Mouse (Mus musculus) heart, adult 8-10 months (tissue): ENCODE measurements around the gene Mgat5. TPM values are rescaled to one million over a fixed set of nuclear protein-coding genes. Genes with fewer than 3 reads are reported as not detected.
A peak's percentile ranks its signal among the peaks of the same experiment; 100 is the strongest.

Experiments
- DNase-seq: peaks from one replicate; pipeline ENCODE4 v3.0.0; 2022; ENCODE audit warnings: low spot score
- total RNA-seq, 4 experiments: library from RNA; stranded (reverse); gene quantifications; 2 replicates each; pipeline ENCODE4 v1.2.4; 2022

Gene Mgat5
- total RNA-seq, 4 experiments from 2014 or later, result 11.8 to 15.5 (median 15.1) TPM

DNA sequence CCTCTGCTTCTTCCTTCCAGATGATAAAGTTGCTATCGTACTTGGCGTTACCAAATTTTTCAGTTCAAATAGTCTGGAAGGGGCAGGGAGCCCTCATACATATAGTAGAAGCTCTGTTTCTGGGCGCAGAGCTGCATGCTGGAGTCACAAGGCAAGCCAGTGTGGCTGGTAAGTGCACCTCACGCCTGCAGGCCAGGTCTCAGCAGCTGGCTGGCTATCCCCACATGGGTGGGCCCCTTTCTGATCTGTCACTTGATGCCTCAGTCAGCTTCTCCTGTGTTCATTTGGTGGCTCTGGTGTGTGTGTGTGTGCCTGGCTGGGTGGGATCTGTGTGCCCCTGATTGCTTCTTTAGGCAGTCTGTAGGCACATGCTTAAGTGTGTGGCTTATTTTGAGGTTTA, 12.8 kb downstream of the Mgat5 start:
- no peak for DNase-seq

DNA sequence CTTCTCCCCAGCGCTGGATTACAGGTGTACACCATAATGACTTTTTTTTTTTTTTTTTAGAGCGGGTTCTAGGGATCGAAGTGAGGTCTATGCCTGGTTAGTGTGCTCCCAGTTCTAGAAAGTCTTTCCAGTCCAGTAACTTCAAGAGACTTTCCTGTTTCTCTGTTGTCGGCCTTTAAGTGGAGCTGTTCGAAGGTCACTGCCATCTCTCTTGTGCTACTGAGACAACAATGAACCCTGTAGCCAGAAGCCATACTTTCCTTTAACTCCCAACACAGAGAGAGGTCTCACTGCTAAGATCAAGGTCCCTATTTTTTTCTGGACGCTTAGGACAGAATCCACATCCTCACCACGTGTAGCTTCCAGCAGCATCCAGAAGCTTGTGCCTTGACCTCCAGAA, 13.4 kb downstream of the Mgat5 start:
- no peak for DNase-seq

DNA sequence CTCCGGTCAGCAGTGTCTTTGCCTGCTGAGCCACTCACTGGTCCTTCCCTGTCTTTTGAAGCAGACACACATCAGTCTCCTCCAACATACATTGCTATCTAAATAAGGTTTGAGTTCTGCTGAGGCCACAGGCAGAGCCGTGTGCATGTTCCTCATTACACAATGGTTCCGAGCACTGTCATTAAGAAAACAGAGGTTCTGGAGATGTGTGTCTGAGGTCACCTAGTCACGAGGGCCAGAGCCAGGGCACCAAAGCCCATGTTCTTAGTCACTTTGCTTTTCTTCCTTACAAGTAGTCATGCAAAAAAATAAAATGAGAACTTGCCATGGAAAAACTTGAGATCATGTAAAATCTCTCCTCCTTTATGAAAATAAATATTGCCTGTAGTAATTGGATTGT, 14.3 kb downstream of the Mgat5 start:
- no peak for DNase-seq

DNA sequence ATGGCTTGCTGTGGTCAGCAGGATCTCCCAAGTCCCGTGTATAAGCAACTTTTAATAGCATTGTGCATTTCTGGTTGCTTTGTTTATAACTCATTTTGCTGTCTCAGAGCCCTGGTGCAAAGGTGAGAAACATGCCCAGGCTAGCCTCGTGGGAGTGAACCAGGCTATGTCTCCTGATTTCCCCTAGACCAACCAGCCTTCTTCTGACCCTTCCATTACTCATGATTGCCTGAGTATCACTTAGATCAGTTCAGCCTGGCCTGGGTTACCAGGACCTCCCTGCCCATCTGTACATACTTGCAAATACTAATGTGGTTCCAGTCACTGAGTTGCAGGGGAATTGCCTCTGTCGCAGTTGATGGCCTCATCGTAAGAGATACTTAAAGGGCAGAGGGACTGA, 14.8 kb downstream of the Mgat5 start:
- DNase-seq, result no peak

DNA sequence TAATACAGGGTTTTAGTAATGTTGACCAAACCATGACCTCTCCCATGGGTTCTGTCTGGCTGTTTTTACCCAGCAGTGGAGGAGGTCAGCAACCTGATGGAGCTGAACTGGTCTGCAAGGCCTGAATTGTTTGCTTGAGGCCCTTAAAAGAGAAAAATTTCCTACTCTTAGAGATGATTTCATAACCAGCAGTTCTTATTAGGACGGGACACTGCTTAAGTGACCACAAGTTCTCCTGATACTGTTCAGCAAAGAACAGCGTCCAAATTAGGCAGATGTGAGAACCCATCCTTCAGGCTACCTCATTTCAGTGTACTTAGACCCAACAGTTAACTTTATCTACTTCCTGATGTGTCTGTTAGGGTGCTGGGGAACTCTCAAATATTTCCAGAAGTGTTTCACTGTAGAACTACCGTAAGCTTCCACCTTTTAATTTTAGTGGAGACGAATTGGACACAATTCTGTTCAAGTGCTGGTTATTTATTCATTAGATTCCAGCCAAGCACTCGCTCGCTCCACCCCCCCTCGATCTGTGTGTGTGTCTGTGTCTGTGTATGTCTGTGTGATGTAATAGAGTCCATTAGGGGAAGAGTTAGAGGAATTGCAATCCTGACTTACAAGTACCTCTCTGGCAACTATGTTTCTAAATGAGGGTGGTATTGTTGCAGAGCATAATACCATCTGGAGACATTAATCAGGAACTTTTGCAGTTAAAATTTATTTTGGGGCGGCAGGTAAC, 17.4 kb downstream of the Mgat5 start:
- DNase-seq, result no peak

DNA sequence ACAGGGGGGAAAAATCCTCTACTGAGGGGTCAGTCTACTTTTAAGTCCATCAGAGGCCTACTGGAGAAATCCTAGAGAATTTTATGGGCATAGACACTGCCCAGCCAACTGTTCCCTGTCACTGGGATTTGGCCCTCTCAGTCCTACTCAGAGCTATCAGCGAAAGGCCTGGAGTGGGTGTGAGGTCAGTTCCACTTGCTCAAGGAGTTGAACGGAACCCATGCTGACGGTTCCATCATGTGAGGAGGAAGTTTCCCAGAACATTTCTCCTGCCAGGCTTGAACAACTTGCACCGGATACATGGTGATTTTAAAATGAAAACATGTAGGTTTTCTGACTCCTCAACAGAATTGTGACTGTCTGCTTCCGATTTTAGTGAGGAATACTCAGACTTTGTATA, 20.2 kb downstream of the Mgat5 start:
- DNase-seq, result no peak

DNA sequence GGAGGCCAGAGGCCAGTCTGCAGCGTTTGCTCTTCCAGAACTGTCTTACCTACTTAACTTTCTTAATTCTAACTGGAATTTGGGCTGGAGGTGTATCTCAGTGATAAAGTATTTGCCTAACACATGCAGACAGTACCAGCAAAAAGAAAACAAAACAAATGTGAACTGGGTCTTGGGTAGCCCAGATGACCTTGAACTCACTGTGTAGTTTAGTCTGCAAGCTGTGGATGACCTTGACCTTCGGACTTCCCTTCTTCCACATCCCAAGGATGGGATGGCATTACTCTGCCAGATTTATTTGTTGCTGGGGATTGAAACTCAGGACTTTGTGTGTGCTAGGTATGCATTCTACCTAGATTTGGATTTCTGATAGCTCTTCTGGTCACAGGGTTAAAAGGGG, 24.2 kb downstream of the Mgat5 start:
- DNase-seq, result no peak

DNA sequence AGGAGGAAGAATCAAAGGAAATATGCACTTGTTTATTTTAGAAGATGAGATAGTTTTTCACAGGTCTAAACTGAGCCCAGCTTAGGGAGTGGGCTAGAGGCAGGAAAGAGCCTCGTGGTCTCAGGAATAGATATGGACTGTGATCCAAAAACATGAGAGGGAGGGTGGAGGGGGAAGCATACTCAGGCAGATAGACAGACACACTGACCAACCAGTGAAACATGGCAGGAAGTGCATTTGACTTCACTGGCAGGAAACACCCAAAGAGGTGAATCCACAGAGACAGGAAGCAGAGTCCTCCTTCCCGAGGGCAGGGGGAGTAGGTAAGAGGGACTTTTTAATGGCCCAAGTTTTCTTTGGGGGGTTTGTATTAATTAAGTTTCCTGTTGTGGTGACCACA, 25.7 kb downstream of the Mgat5 start:
- no peak for DNase-seq

DNA sequence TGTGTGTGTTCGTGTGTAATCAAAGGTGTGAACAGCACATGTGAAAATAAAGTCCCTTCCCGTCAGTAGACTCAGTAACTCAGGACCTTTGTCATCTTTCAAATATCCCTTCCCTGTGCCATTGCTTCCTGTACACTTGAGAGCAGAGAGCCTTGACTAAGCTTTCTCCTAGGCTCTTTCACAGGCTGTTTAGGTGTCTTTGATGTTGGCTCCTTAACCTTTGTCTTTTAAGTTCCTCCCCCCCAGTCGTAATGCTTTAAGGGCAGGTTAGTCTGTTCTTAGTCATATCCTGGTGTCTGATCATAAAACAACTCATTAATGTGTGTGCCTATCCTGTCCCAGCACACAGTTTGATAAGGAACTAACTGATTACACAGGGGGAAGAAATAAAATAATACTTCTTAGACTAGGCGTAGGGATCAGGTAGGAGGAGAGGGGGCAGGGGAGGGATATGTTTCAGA, 28.4 kb downstream of the Mgat5 start:
- DNase-seq, result no peak

DNA sequence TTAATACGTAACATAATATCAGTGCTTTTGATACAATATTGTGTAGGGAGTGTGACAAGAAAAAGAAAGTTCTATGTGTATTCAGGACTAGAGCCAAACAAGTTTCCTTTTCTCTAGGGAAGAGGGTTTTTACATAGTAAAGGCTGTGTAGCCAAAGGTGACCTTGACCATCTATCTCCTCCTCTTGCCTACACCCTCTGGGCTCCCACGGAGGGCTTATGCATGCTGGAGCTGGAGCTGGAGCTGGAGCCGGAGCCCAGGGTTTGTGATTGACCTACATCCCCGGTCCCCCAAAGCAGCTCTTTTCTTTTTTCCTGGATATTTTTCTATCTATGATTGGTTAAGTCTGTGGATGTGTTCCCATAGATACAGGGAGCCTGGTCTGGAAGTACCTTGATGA, 30.3 kb downstream of the Mgat5 start:
- no peak for DNase-seq

DNA sequence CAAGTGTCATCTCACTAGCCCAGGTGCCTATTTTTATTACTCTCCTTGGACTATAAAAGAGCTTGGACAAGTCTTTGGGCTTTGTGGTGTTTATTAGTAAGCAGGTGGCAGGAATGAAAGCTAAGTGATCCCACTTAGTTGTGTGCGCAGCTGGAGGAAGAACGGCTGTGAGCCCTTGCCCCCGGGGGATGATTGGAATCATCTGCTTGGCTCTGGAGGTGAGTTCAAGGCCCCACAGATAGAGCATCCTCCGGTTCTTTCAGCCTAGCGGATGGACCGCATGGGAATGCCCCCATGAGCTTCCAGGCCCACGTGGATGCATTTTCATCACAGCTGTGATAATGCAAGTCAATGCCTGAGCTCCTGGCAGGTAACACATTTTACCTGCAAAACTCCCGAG, 31.6 kb downstream of the Mgat5 start:
- no peak for DNase-seq

DNA sequence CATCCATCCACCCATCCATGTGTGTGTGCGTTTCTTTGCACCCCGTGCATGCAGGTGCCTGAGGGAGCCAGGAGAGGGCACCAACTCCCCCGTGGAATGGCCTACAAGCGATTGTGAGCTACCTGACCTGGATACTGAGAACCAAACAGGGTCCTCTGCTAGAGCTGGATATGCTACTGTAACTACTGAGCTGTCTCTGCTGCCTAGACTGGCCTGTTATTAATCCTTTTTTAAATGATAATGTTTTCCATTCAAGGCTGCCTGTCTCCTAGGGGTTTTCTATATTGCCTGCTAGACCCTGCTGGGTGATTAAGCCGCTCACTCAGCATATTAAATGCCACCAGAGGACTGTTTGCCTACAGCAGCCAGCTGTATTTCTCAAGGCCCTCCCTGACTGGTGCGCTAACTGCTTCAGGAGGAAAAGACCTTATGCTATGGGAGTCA, 34.1 kb downstream of the Mgat5 start:
- no peak for DNase-seq

DNA sequence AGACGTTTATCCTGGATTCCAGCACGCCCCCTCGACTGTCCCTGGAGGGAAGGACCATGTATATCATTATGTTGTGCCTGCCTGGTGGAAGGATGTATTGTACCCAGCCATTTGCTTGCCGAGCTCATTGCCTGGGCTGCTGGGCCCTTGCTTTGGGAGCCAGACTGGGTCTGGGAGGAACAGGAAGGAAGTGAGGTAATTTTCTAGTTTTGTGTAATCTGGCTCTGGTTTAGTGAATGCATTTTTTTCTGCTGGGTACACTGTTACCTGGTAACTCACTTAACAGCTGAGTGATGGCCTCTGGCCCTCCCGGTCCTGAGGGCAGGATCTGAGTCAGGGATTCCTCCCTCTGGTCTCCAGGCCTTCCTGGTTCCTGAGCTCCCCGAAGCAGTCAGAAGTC, 35.1 kb downstream of the Mgat5 start:
- DNase-seq, result peak; percentile 65

DNA sequence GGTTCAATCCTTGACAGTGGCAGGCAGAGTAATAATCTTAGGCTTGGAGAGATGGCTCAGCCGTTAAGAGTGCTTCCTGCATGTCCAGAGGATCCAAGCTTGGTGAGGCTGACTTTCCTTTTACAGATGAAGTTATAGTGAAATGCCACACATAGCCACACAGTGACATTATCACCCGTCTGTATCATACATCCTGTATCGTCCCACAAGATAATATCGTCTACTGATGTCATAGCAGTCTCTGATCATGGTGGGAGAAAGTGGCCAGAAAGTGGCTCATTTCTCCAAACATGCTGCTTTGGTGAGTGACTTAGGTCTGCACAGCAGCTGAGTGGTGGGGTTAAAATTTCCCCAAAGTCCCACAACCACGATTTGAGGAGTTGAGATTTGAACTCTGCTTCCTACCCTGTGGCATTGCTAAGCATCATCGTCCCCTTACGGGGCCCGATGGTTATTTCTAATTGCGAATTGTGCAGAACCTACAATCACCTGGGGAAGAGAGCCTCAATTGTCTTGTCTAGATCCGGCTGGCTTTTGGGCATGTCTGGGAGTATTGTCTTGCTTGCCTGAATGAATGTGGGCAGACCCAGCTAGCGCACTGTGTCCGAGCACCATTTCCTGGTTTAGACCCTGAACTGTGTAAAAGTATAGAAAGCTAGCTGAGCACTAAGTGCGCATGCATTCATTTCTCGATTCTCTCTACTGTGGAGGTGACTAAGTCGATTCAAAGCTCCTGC, 37.5 kb downstream of the Mgat5 start:
- no peak for DNase-seq

DNA sequence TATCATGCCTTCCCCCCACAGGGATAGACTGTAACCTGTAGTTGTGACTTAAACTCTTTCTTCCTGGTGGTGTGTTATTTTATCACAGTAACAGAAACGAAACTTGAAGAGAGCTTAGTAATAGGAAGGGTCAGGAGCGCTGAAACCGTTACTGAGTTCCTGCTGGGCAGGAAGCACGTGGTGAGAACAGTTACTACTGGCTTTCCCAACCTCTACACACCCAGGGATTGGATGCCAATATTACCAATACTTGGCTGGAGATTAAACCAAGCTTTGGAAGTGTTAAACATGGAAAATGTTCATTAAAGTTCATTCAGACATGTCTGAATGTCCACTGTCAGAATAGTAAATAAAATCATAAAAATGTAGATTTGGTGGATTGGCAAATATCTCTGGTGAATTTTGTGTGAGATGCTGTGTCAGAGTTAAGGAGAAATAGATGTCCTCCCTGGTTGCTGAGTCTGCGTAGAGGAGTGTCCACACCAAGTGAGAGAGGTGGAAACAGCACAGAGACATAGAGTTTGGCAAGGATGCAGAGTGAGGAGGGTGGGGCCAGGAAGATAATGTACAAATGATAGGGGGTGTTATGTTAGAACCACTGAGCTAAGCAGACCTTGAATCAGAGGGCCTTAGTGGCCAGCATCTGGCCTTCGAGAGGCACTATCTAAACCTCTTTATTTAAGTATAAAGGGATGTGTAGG, 38.2 kb downstream of the Mgat5 start:
- DNase-seq, result peak; percentile 35

DNA sequence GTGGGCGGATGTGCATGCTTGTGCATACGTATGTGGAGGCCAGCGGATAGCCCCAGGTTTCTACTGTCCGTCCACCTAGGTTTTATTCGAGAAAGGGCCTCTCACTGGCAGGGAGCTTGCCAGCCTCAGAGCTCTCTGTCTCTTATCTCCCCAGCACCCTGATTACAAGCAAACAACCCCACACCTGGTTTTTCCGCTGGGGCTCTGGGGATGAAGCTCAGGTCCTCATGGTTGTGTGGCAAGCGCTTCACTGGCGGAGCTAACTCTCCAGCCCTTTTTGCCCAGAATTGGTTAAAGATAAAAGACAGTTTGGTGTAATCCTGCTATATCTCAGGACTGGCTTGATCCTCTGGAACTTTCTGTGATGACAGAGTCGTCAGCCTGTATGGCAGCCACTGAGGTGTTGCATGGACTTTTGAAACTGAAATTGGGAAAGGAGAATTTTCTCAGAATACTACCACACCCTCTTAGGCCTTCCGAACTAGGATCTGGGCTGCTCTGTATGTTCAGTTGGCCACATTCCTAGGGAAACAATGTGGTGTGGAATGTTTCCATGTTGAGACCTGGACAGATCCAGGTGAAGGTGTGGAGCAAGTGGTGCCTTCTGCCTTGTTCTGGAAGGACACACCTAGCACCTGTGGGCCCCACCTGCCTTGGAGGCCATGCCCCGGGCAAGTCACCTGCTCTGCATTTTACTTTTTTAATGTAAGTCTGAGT, 39.4 kb downstream of the Mgat5 start:
- DNase-seq, result no peak

DNA sequence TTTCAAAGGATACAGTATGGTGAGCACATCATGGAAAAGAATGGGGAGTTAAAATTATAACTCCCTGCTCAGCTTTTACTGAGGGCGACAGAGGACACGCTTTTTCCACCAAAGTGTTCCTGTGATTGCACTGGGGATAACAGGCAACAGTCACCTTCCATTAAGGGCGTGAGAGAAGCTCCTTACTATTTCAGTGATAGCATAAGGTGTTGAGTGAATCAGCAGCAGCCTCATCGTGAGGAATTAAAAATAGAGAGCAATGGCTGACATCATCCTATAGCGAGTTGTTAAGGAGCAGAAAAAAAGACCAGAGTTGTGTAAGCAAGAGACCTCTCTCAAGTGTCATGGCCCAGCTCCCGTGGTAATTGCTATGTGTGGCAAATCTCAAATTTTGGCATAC, 41.3 kb downstream of the Mgat5 start:
- DNase-seq, result no peak

DNA sequence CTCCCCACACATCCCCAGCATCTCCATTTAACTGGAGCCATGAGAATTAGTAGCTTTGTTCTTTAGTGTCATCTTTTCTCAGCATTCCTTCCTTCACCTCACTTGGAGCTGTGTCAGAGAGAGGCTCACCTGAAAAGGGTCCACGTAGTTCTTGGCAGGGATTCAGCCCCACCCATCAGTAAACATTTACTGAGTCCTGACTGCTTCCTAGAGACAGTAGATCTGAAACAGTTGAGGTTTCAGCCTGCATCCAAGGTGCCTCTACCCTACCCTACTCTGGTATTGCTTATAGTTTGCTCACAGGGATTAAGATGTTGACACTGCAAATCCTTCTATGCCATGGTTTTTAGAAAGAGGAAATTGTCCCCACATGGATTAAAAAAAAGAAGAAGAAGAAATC, 43.6 kb downstream of the Mgat5 start:
- no peak for DNase-seq

DNA sequence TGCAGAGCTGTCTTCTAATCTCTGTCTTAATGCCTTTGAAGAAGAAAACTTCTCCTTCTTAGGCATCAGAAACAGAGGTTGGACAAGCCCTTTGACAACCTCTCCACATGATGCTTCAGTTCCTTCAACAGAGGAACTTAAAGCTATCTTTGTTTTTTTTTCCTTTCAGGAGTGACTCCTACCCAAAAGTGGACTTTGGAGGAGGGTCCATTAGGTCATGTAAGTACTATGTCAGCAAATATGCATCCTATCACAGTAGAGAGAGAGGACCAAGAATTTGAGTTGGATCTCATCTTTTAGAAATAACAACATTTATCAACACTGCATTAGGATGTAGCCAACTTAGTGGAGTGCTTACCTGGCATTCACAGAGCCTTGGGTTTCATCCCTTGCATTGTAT, 44.8 kb downstream of the Mgat5 start:
- no peak for DNase-seq

DNA sequence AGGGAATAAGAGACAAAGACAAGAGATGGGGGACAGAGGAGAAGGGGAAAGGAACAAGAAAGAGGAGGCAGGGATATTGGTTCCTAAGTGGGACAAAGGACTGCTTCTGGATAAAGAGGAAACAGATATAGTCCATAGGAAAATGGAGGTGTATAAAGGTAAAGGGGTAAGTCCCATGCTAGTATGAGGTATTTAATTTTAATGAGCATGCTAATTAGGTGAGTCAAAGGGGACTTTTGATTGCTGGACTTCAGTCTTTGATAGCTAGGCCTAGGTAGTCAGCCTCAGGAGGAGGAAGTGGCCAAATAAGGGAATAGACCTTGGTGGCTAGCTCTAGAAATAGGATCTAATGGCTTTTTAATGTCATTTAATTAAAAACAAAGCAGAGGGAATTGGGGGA, 45.5 kb downstream of the Mgat5 start:
- no peak for DNase-seq

DNA sequence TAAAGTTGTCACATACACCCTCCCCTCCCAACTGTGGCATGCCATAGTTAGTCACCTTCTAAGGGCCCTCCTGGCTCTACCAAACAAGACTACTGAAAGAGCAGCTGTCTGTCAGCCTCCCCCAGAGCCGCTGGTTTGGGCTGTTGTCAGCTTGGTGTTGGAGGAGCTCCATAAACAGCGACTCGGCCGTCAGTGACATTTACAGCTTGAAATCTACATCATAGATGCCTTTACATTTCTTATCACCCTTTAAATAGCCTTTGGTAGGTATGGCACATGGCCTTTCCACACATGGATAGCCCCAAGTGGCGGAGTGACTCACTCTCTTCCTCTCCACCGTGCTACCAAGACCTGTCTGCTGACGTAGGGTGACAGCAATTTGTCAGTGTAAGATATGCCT, 46.9 kb downstream of the Mgat5 start:
- DNase-seq, result no peak

DNA sequence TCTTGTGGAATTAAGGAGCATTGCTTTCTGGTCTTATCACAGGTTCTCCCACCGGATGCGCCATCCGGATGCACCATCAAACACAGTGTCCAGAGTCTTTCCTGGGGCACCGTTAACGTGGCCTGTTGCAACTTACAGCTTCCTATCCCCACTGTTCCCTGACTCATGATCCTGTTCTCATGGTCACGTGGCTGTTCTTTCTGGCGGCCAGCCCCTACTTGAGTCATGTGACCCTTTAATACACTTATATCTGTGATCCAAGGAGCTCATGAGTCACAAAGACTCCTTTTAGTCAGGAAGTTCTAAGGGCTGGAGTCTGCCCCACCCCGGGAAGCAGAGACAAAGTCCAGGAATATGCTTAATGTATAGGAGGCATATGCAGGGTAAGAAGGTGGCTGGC, 52.2 kb downstream of the Mgat5 start:
- no peak for DNase-seq
